Mouse (Mus musculus): ENCODE data around the gene Rnps1. TPM values are rescaled to one million over a fixed set of nuclear protein-coding genes. Genes with fewer than 3 reads are reported as not detected.
"Not testable (repeated sequence)": the region's sequence is repeated elsewhere in the genome, so short reads cannot be mapped to it uniquely, and the experiment has no call there.

The Rnps1 gene
- polyA plus RNA-seq, 1 experiment, result 395 TPM

DNA sequence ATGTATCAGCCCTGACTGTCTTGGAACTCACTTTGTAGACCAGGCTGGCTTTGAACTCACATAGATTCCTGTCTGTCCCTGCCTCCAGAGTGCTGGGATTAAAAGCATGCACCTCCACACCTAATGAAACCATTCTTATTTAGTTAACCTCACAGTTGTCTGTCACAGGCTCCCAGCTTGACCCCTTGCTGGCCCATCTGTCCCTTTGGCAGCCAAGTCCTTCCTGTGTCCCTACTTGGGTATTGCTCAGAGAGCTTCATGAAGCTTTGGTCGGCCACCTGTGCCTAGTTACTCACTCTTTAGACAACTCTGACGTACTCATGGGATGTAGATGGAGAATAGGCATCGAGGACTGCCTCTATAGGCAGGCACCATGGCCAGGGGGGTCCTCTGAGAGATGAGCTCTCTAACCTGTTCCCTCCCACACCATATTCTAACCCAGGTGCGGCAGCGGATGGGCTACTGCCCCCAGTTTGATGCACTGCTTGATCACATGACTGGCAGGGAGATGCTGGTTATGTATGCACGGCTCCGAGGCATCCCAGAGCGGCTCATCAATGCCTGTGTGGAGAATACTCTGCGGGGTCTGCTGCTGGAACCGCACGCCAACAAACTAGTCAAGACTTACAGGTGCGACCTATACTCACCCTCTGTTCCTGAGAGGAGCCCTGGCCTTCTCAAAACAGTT lies 7.1 kb upstream of the Rnps1 start:
- no peak for DNase-seq (ENCODE audit: low read depth)
- no peak for TF ChIP-seq POLR2A (IDR thresholded peaks at IDR 0.05; ENCODE audit: borderline replicate concordance, extremely low read depth, insufficient read depth, insufficient read length, poor library complexity, severe bottlenecking)
- no peak for TF ChIP-seq CTCF (IDR thresholded peaks at IDR 0.05; ENCODE audit: borderline replicate concordance, extremely low read depth, insufficient read depth, insufficient read length)

DNA sequence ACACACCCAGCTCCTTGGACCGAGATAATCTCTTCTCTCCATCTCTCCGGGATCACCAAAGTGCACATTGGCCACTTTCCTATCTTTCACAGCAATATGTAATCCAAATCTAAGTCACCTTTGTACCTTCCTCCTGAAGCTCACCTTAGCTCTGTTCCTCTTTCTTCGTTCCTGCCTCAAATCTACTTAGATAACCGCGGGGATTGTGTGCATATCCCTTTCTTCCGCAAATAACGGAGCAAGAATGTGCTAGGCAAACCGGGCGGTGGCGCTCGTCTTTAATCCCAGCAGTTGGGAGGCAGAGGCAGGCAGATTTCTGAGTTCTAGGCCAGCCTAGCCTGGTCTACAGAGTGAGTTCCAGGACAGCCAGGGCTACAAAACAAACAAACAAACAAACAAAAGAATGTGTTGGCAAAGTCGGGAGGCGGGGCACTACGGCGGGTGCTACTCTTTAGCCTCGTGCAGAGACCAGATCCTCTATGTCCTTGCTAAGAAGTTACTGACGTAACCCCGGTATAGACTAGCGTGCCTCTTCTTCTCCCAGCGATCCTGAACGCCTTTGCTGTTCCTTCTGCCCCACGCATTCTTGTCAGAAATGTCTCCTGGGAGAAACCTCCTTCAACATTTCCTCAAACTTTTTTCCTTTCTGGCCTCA lies 681 bp upstream of the Rnps1 start:
- peak; percentile 16 for DNase-seq (ENCODE audit: low read depth)
- TF ChIP-seq CTCF (IDR thresholded peaks at IDR 0.05; ENCODE audit: borderline replicate concordance, extremely low read depth, insufficient read depth, insufficient read length) (no peak), POLR2A (IDR thresholded peaks at IDR 0.05; ENCODE audit: borderline replicate concordance, extremely low read depth, insufficient read depth, insufficient read length, poor library complexity, severe bottlenecking) (no peak)

DNA sequence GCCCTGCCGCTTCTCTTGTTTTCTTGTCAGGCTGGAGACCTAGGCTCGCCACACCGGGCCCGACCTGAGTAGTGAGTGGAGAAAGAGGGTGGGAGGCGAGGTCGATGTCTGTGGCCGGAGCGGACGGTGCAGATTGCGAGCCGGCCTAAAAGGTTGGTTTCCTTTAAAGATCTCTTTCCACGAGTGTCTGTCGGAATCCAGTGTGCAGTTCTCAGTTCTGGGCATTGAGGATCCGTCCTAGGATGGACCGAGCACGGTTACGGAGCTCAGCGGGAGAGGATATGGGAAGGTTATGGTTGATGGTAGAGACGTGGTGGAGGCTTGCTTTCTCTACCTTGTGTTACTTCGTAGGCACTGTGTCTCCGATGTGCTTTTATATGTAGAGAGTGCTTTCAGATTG lies 646 bp downstream of the Rnps1 start:
- DNase-seq (ENCODE audit: low read depth), result no peak
- TF ChIP-seq POLR2A (IDR thresholded peaks at IDR 0.05; ENCODE audit: borderline replicate concordance, extremely low read depth, insufficient read depth, insufficient read length, poor library complexity, severe bottlenecking) (no peak), CTCF (IDR thresholded peaks at IDR 0.05; ENCODE audit: borderline replicate concordance, extremely low read depth, insufficient read depth, insufficient read length) (no peak)

DNA sequence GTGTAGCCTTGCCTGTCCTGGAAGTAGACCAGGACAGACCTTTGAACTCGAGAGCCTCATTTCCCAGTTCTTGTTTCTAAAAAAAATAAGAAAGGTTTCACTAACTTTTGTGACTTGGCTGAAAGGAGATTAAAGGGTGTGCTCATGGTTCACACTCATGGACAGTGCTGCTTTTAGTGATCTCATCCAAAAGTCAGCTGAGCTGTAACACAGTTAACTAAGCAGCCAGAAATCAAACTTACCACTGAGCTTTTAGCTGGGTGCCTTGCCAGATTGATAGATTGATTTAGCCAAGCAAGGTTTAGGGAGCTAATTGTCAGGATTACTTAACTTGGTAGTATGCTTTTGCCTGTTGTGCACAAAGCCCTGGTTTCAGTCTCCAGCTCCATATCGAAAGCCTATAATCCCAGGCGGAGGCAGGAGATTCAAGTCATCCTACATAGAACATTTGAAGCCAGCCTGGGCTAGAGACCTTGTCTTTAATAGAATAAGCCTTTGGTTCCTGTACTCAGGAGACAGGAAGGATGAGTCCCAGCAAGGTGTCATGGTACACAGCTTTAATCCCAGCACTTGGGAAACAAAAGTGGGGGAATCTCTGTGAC lies 1.8 kb downstream of the Rnps1 start:
- no peak for DNase-seq (ENCODE audit: low read depth)
- TF ChIP-seq CTCF (IDR thresholded peaks at IDR 0.05; ENCODE audit: borderline replicate concordance, extremely low read depth, insufficient read depth, insufficient read length) (no peak), POLR2A (IDR thresholded peaks at IDR 0.05; ENCODE audit: borderline replicate concordance, extremely low read depth, insufficient read depth, insufficient read length, poor library complexity, severe bottlenecking) (no peak)

DNA sequence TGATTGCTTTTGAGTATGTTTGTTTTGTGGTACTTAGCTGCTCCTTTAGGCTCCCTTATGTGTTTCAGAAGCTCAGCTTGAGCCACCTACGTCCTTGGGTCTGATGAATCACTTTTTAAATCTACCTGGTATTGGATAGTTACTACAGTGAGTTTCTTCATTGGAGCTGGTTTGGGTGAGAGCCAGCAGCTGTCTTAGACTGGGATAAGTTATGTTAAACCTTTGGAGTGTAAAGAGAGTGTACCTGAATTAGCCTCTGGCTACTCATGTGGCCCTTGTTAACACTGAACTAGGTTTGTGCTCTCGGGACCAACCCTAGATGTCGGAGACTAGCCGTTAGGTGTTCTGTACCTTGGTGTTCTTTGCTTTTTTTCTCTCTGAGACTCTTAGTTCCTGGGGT lies 8.7 kb downstream of the Rnps1 start:
- no peak for DNase-seq (ENCODE audit: low read depth)
- no peak for TF ChIP-seq POLR2A (IDR thresholded peaks at IDR 0.05; ENCODE audit: borderline replicate concordance, extremely low read depth, insufficient read depth, insufficient read length, poor library complexity, severe bottlenecking)
- TF ChIP-seq CTCF (IDR thresholded peaks at IDR 0.05; ENCODE audit: borderline replicate concordance, extremely low read depth, insufficient read depth, insufficient read length), result no peak

DNA sequence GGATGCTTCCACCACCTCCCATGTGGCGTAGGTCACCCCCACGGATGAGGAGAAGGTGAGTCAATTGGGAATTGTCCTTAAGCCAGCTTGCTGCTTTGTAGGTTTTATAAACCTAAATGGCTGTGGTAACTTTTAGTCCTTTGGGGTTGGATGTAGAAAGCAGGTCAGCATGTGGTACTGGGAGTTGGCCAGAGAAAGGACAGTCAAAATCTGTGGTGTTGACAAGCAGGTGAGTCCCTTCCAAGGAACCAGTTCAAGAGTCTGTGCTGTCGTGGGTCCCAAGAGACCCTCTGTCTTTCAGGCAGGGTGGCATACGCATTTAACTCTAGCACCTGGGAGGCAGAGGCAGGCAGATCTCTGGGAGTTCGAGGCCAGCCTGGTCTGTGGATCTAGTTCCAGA lies 10.1 kb downstream of the Rnps1 start:
- TF ChIP-seq CTCF (IDR thresholded peaks at IDR 0.05; ENCODE audit: borderline replicate concordance, extremely low read depth, insufficient read depth, insufficient read length) (no peak), POLR2A (IDR thresholded peaks at IDR 0.05; ENCODE audit: borderline replicate concordance, extremely low read depth, insufficient read depth, insufficient read length, poor library complexity, severe bottlenecking) (no peak)
- no peak for DNase-seq (ENCODE audit: low read depth)

DNA sequence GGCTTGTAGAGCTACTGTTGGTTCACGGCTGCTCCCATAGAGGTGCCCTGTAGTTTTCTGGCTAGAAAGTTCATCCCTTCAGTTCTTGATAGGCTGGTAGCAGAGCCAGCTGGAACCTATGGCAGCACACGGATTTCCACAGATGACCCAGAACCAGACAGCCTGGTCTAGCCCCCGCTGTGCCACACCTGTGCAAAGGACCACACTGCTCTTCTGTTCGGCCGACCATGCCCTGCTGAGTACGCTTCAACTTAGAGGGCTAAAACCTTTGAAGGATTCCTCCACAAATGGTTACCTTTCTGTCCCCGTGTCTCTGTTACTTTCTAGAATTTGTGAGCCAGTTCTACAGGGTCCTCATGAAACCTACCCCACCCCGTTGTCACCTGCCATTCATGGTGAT lies 11.0 kb downstream of the Rnps1 start:
- DNase-seq (ENCODE audit: low read depth), result not testable (repeated sequence)

DNA sequence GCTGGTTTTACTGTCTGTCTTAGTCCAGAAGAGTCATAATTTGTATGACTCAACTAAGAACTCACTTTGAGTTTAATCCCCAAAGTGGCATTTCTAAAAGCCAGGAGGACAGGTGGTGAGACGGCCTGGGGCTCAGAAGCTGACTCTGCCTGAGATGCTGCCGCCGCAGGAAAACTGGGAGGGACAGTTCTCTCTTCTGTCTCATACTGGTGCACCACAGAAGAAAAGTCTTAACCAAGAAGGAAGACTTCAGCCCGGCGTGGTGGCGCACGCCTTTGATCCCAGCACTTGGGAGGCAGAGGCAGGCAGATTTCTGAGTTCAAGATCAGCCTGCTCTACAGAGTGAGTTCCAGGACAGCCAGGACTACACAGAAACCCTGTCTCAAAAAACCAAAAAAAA lies 11.5 kb downstream of the Rnps1 start:
- no peak for TF ChIP-seq POLR2A (IDR thresholded peaks at IDR 0.05; ENCODE audit: borderline replicate concordance, extremely low read depth, insufficient read depth, insufficient read length, poor library complexity, severe bottlenecking)
- TF ChIP-seq CTCF (IDR thresholded peaks at IDR 0.05; ENCODE audit: borderline replicate concordance, extremely low read depth, insufficient read depth, insufficient read length), result no peak
- no peak for DNase-seq (ENCODE audit: low read depth)

DNA sequence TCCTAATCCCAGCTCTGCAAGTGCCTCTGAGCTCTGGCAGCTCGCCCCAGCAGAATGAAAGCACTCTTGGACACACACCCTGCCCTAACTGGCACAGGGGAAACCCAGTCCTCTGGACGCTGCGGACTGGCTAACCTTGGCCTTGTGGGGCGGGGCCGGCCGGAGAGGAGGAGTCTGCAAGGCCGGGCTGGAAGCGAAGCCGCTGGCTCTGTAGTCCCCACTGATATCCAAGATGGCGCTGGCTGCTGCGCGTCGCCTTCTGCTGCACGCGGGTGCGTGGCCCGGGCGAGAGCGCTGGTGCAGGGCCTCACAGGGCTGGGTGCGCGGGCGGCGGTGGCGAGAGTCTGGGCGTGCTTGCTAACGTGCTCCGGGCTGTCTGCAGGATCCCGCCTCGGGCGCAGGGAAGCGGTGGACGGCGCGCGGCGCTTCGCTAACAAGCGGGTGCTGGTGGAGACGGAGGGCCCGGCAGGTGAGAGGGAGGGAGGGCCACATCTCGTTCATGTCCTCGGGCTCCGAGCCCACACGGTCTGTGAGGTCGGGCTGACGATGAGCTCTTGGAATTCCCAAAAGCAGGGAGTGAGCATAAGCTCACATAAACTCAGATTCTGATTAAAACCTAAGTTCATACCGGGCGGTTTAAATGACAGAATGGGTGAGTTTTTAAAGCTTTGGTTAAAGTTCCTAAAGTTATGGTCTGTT lies 12.3 kb downstream of the Rnps1 start, which contains the start of gene Eci1:
TSS of gene Eci1 (plus strand) at position 171 of the 699 bp plus-strand sequence.
- peak; percentile 97 for DNase-seq (ENCODE audit: low read depth)
- peak; percentile 73 for TF ChIP-seq POLR2A (IDR thresholded peaks at IDR 0.05; ENCODE audit: borderline replicate concordance, extremely low read depth, insufficient read depth, insufficient read length, poor library complexity, severe bottlenecking)
- no peak for TF ChIP-seq CTCF (IDR thresholded peaks at IDR 0.05; ENCODE audit: borderline replicate concordance, extremely low read depth, insufficient read depth, insufficient read length)

DNA sequence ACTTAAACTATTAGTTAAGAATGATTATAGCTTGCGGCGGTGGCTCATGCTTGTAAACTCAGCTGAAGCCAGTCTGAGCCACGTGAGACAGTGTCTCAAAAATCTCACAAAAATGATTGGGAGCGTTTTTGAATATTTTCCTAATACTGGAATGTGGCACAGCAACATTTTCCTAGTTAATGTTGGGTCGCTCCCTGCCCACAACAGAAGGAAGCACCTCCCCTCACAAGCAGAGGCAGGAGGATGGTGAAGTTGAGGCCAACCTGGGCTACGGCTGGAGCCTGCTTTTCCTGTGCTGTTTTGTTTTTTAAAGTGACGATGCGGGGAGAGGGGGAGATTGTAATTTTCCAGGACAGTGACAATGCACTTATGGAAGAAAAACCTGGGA lies 12.8 kb downstream of the Rnps1 start:
- peak; percentile 32 for DNase-seq (ENCODE audit: low read depth)

DNA sequence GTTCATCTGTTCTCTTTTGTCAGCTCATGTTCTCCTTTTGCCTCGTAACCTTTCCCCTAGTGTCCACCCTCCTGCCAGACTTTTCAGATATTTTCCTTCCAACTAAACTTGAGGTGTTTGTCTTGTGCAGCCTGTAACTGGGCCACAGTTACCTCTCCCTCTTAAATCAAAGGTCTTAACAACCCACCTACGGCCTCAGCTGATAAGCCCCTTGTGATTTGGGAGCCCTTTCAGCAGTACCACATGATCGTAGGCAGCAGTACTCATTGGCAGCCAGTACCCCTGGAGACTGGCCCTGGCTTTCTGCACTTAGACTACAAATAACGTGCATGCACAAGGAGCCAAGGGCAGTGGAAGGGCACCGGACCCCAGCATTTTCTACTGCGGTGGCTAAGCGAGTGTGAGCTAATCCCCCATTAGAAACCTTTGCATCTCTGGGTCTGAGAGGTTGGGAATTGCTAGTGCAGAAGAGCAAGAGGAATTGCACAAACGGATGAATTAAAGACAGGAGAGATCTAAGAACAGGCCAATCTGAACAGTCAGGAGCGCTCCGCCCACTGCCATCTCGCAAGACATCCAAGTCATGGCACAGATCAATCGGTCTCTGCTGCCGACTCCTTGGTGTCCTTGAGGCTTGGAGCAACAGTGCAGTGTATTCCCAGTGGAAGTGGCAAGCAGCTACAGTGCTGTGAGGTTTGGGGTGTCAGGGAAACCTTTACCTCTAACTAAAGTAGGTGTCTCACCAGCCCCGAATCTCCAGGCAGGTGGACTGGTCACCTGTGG lies 15.0 kb downstream of the Rnps1 start:
- TF ChIP-seq POLR2A (IDR thresholded peaks at IDR 0.05; ENCODE audit: borderline replicate concordance, extremely low read depth, insufficient read depth, insufficient read length, poor library complexity, severe bottlenecking) (no peak), CTCF (IDR thresholded peaks at IDR 0.05; ENCODE audit: borderline replicate concordance, extremely low read depth, insufficient read depth, insufficient read length) (no peak)
- DNase-seq (ENCODE audit: low read depth), result no peak

More for the DNA sequence above, 12.8 kb downstream of the Rnps1 start:
- TF ChIP-seq POLR2A (IDR thresholded peaks at IDR 0.05; ENCODE audit: borderline replicate concordance, extremely low read depth, insufficient read depth, insufficient read length, poor library complexity, severe bottlenecking), result no peak
- no peak for TF ChIP-seq CTCF (IDR thresholded peaks at IDR 0.05; ENCODE audit: borderline replicate concordance, extremely low read depth, insufficient read depth, insufficient read length)

All from brain, embryonic 14.5 days (tissue).